Mouse (Mus musculus) neural tube, embryonic 11.5 days (tissue): ENCODE data around the gene Fgfbp3. TPM values are rescaled to one million over a fixed set of nuclear protein-coding genes. Genes with fewer than 3 reads are reported as not detected.
"Not testable (repeated sequence)": the region's sequence is repeated elsewhere in the genome, so short reads cannot be mapped to it uniquely, and the experiment has no call there.

Source experiments
- ATAC-seq: fragments of 200-750 bp; cut with Nextera tagmentation; 2 replicates; pipeline ENCODE4 v1.8.0; 2017; ENCODE audit warnings: moderate number of reproducible peaks, mild to moderate bottlenecking, moderate TSS enrichment, moderate library complexity; ENCODE audit not compliant: insufficient read depth, low FRiP score, low TSS enrichment
- DNase-seq: peaks from one replicate; pipeline ENCODE4 v3.0.0-alpha.2; 2015; ENCODE audit warnings: low spot score
- H3K27ac ChIP-seq: fragments of 300-500 bp; sonication (generic); 2 replicates; pipeline ENCODE4 v1.5.1; 2014; ENCODE audit warnings: low read depth, mild to moderate bottlenecking, low read length
- H3K27me3 ChIP-seq: fragments of 300-500 bp; sonication (generic); 2 replicates; pipeline ENCODE4 v1.6.1; 2014; ENCODE audit warnings: mild to moderate bottlenecking, low read length, mixed read lengths; ENCODE audit not compliant: control insufficient read depth, insufficient read depth
- H3K36me3 ChIP-seq: fragments of 300-500 bp; sonication (generic); 2 replicates; pipeline ENCODE4 v1.6.1; 2014; ENCODE audit warnings: mild to moderate bottlenecking, low read length, moderate library complexity, mixed read lengths; ENCODE audit not compliant: control insufficient read depth, insufficient read depth
- H3K4me1 ChIP-seq: fragments of 300-500 bp; sonication (generic); 2 replicates; pipeline ENCODE4 v1.6.1; 2014; ENCODE audit warnings: low read length, mixed read lengths; ENCODE audit not compliant: control insufficient read depth, insufficient read depth
- H3K4me2 ChIP-seq: fragments of 300-500 bp; sonication (generic); 2 replicates; pipeline ENCODE4 v1.6.1; 2014; ENCODE audit warnings: low read depth, mild to moderate bottlenecking, moderate library complexity
- H3K4me3 ChIP-seq: fragments of 300-500 bp; sonication (generic); 2 replicates; pipeline ENCODE4 v1.5.1; 2014; ENCODE audit warnings: low read depth, low read length
- H3K9ac ChIP-seq: fragments of 300-500 bp; sonication (generic); 2 replicates; pipeline ENCODE4 v1.6.1; 2014; ENCODE audit warnings: mild to moderate bottlenecking, low read length
- H3K9me3 ChIP-seq: fragments of 300-500 bp; sonication (generic); 2 replicates; pipeline ENCODE4 v1.6.1; 2016; ENCODE audit warnings: low read length; ENCODE audit not compliant: control insufficient read depth
- WGBS: fragments of 180-500 bp; shearing (Covaris S2); extraction: QIAGEN DNeasy Blood & Tissue Kit; methylation state at CpG from one replicate; pipeline ENCODE4 v1.1.7; 2014; 5-methylcytosine and 5-hydroxymethylcytosine counted together
- polyA plus RNA-seq: library from polyadenylated mRNA; unstranded; fragments of >200 nt; fragmentation: Nextera tagmentation; extraction: Ambion mirVana; gene quantifications from 2 replicates; pipeline ENCODE4 v1.2.1, GENCODE M21; 2014

Fgfbp3 gene
- polyA plus RNA-seq, 1 experiment from 2014 or later, result 65.0 TPM

GRCm38 (mm10) chr19:36874651-36875050 lies 44.8 kb downstream of the Fgfbp3 start:
- Histone ChIP-seq H3K4me1 (no peaks in the 10 kb centered on the region), H3K4me3 (no peak overlapping the region), H3K27me3 (no peaks in the 10 kb centered on the region), H3K36me3 (peaks cover 3% of the 10 kb centered on the region), H3K27ac (no peak overlapping the region), H3K9me3 (no peaks in the 10 kb centered on the region), H3K9ac (no peak overlapping the region), H3K4me2 (no peak overlapping the region)
- DNase-seq, result no peak
- 86% methylated on average over 2 of the region's 2 CpGs for WGBS
- ATAC-seq, result no peak

GRCm38 (mm10) chr19:36868675-36869074 lies 50.7 kb downstream of the Fgfbp3 start:
- not testable (repeated sequence) for H3K4me3 ChIP-seq, H3K4me2 ChIP-seq, H3K9ac ChIP-seq, H3K27ac ChIP-seq, ATAC-seq, H3K9me3 ChIP-seq, H3K36me3 ChIP-seq, DNase-seq, H3K27me3 ChIP-seq, H3K4me1 ChIP-seq
- 83% methylated on average over 3 of the region's 3 CpGs for WGBS

Other genes starting within 250 kb of the Fgfbp3 start
- gene Ppp1r3c, start 183.0 kb downstream of the Fgfbp3 start, polyA plus RNA-seq, result 2.5 and 3.7 TPM in 2 replicates
- 92.6 and 97.0 TPM in 2 replicates for gene Tnks2, start 85.4 kb downstream of the Fgfbp3 start, polyA plus RNA-seq
- 21.9 and 22.2 TPM in 2 replicates for gene Btaf1, start 6.5 kb upstream of the Fgfbp3 start, polyA plus RNA-seq